Mouse (Mus musculus): ENCODE results near the gene C1qtnf1.

C1qtnf1 gene

GRCm38 (mm10) chr11:118438665-118439414, 10.8 kb downstream of the C1qtnf1 start:
- peak; percentile 64 to 69 for DNase-seq

DNA sequence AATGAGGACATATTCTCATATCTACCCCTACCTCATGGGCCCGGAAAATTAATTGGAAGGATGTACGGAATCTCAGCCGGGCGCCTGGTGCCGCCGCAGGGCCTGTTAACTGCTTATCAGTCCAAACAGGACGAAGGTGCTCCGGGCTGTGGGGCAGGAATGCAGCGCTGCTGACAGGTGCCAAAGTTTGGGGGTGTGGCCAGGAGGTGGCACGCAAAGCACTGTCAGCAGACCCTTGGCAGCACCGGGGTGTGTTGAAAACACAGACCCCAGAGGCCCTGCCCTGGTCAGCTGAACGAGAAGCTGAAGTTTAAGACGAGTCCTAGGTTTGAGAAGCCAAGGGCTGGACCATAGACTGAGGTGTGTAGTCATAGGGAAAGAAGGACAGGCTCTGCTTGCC, 14.7 kb downstream of the C1qtnf1 start:
- DNase-seq = no peak

DNA sequence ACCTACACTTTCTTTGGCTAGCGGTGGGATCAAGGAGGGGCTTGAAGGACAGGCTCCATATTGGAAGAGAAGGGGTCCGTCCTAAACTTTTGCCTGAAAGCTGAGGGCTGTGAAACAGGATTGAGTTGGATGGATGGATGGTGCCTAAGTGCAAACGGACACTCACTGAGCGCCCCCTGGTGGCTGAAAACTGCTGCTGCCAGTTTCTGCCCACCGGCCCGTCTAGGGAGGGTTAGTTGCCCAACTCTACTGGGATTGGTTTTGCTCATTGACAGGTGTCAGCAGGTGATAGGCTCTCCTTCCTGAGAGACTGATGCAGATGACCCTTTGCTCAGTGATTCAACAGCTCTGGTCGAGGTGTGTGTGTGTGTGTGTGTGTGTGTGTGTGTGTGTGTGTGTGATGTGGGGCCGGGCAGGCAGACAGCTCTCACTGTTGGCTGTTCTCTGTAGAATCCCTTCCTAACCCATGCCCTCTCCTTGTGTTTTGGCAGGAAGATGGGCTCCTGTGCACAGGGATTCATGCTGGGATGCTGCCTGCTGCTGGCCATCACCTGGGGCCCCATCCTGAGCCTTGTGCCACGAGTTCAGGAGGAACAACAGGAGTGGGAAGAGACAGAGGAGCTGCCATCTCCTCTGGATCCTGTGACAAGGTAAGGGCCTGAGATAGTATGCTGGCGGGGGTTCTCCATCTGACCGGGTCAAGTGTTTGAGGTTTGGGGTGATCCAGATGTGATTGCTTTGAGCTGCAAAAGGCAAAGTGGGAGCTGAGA, 15.4 kb downstream of the C1qtnf1 start:
- DNase-seq = peak; percentile 88 to 93

GRCm38 (mm10) chr11:118445843-118446242, 17.8 kb downstream of the C1qtnf1 start:
- DNase-seq = peak; percentile 85

GRCm38 (mm10) chr11:118447346-118447745, 19.3 kb downstream of the C1qtnf1 start:
- DNase-seq = peak; percentile 75 to 83

- peak; percentile 60 to 73 for DNase-seq
Measured at GRCm38 (mm10) chr11:118448385-118448784, 20.4 kb downstream of the C1qtnf1 start.

DNA sequence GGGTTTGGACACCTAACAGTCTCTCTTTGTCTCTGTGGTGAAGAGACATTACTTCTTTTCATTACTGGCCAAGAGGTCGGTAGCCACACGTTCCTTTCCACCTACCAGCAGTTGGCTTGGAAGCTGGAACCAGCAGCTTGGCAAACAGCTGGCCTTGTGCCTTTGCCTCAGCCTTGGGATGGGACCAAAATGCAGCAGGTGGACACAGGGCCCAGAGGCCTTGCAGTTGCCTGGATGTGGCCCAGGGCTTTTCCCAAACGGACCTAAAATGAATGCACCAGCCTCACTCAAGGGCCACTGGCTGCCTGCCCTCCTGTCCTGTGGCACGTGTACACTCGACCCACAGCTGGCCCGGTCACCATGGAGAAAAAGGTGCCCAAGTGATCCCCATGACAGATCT, 23.2 kb downstream of the C1qtnf1 start:
- peak in 1 of 2 experiments; percentile 55 for DNase-seq

- no peak for DNase-seq
Measured at GRCm38 (mm10) chr11:118452955-118453354, 25.0 kb downstream of the C1qtnf1 start.

- DNase-seq = no peak
Measured at GRCm38 (mm10) chr11:118453886-118454671, 26.1 kb downstream of the C1qtnf1 start.

DNA sequence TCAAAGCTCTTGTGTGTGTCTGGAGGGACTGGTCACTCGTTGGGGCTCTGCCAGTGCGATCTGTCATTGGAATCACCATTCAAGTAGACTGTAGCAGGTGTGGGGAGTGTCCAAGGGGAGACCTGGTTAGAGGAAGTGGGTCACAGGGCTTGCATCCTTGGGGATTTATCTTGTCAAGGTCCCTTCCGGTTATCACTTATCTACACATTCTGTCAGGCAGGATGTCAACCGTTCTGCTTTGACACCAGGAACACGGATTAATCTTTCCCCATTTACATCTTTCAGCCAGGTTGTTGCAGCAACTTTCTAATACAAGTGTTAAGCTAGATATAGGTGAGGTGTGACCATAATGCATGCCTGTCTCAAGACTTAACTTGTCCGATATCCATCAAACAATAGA, 27.8 kb downstream of the C1qtnf1 start:
- DNase-seq = no peak

GRCm38 (mm10) chr11:118456937-118457336, 28.9 kb downstream of the C1qtnf1 start:
- DNase-seq = no peak

GRCm38 (mm10) chr11:118459051-118459450, 31.0 kb downstream of the C1qtnf1 start:
- no peak for DNase-seq

DNA sequence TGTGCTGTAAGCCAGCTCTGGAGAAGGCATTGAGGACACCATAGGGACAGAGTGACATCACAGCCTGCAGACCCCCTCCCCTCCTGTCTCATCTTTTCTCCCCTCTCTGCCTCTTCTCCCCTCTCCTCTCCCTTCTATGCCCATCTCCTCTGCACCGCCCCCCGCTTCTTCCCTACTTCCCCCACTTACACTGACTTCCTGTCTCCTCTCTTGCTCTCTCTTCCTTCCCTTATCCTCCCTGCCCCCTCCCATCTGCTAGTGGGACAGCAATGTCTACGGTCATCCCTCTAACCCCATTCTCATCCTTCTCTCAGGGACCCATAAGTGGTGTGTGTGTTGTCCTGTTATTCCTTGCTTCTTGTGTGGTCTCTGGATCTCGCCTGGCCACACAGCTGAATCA, 31.5 kb downstream of the C1qtnf1 start:
- no peak for DNase-seq

GRCm38 (mm10) chr11:118460280-118460679, 32.3 kb downstream of the C1qtnf1 start:
- DNase-seq = no peak

DNA sequence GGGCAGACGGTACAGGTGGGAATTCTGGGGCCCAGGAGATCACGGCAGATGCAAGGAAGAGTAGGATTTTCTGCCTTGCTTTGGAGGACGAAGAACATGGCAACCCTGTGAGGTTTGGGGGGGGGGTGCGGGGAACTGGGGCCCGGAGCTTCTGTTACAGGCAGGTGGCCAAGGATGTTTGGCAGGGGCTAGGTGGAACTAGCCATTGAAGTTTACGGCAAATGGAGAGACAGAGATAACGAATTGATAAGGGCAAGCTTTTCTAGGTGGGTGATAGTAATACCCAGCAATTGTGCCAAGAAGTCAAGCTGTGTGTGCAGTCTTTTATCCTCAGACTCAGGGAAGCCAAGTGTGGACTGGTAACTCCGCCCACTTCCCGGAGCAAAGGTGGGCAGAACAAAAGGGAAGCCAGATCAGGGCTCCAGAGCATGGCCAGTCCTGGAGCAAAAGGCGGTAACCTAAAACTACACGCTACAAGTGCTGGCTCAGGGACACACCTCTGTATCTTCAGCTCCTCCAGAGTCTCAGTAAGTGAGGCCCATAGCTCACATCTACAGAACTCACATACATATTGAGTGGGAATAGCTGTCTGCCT, 39.5 kb downstream of the C1qtnf1 start:
- peak; percentile 58 to 66 for DNase-seq

DNA sequence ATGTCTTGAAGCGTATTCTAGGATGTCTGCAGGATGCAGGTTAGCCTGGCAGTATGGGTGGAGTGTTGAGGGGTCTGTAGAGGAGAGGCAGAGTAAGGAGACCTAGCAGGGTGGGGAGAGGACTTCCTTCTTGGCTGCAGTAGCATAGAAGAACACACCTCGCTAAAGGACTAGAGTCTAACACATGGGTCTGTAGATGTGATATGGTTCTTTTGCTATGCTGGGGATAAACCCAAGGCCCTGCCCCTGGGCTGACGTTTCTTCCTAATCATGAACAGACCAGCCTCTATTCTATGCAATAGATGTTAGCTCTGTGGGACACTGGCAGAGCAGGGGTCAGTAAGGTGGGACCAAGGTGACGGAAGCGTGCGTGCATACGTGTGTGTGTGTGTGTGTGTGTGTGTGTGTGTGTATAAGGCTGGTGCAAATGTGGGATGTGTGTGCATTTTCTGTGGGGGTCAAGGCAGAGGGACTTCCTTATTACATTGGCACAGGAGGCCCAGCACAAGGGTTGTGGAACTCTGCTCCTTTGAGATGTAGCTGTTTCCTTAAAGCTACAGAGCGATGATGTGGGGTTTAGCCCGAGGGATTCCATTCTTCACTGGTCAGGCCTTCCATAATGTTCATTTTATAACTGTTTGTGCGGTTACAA, 41.6 kb downstream of the C1qtnf1 start:
- DNase-seq = no peak

DNA sequence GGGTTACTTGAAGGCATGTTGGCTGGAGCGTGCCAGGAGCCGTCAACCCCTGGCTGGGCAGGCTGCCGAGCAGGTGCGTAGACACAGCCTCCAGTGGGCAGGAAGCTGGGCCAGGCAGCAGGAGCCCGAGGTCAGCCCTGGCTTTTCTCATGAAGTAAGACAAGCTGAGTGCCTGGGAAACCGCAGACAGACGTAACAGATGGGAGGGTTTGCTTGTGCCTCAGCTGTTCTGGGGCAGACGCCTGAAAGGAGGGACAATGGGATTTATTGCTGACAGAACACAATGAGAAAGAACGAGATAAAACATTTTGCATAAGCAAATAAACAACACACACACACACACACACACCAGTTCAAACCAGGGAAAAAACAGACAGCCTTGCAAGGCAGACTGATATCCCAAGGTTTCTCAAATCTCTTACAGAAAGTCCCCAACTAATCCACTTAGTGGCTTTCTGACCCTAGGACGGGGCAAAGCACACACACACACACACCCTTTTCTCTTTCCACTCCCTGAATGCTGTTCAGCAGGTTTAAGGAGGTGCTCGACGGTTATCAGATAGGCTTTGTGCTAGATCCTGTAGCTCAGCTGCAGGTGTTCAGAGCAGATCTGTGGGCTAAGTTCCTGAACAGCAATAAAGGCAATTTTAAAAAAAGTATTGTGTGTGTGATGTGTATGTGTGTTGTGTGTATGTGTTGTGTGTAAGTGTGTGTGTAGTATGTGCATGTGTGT, 42.4 kb downstream of the C1qtnf1 start:
- peak; percentile 62 to 65 for DNase-seq

GRCm38 (mm10) chr11:118471676-118472075, 43.7 kb downstream of the C1qtnf1 start:
- peak in 1 of 2 experiments; percentile 38 for DNase-seq

- DNase-seq = no peak
Measured at GRCm38 (mm10) chr11:118473161-118473560, 45.2 kb downstream of the C1qtnf1 start.

DNA sequence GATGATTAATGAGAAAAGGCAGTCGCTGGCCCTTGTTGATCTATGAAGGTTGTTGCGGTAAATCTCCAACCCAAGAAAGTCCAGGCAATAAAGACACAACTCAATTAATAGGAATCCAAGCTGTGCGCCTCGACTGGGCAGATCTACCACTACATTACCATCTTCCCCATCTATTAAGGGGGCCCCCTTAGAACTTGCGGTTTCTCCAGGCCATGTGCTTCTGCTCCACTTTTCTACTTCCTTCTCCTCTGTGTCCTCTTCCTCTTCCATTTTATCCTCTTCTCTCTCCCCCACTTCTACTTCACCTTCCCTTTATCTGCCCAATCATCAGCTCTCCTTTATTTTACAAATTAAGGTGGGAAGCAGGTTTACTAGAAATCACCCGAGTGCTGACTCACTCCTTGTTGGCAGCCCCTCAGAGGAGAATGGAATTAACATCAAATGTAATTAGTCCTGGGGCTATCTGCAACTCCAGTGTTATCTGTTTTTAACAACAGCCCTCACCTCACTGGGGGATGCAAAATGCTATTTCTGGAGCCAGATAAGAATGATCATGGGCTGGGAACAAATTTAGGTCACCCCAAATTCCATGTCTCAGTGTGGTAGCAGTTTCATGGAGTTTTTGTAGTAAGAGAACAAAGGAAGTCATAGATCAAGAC, 46.0 kb downstream of the C1qtnf1 start:
- no peak for DNase-seq

DNA sequence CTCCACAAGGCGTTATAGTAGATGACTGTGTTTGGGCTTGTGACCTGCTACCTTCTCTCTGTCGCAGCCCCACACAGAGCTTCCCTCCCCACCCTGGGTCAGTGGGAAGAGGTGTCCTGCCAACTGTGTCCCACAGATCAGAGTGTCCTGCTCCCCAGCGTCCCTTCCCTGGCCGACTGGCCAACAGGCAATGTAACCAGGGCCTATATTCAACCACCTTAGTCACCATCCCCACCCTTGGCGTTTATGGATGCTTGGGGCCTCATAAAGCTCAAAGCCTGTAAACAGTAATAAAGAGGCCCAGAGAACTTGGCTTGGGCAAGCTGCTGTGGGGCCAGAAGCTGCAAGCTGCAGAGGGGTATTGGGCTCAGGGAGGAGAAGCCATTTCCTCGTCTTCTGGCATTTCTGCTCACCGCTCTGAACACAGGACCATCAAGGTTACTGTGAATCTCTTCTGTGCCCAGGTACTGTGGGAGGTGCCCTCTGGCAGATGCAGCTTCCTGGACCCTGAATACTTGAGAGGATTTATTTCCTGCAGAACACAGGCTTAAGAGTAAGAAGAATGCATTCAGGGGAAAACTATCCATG, 47.6 kb downstream of the C1qtnf1 start:
- DNase-seq = no peak

Data from cerebellum, postnatal 10 days (tissue).